Mouse (Mus musculus): Measurements from ENCODE around the gene Plch2.

The Plch2 gene

GRCm38 (mm10) chr4:155020813-155021212, 35.8 kb downstream of the Plch2 start:
- DNase-seq (ENCODE audit: low read depth): no peak

GRCm38 (mm10) chr4:155020141-155020540, 36.4 kb downstream of the Plch2 start:
- DNase-seq (ENCODE audit: low read depth): no peak

GRCm38 (mm10) chr4:155019336-155019847, 37.2 kb downstream of the Plch2 start:
- DNase-seq (ENCODE audit: low read depth): no peak

GRCm38 (mm10) chr4:155018601-155019335, 37.8 kb downstream of the Plch2 start:
- DNase-seq (ENCODE audit: low read depth): peak; percentile 31

- no peak for DNase-seq (ENCODE audit: low read depth)
These were observed 38.5 kb downstream of the Plch2 start for GRCm38 (mm10) chr4:155018066-155018465.

- no peak for DNase-seq (ENCODE audit: low read depth)
These were observed 39.2 kb downstream of the Plch2 start for GRCm38 (mm10) chr4:155017253-155017878.

- no peak for DNase-seq (ENCODE audit: low read depth)
These were observed 39.8 kb downstream of the Plch2 start for GRCm38 (mm10) chr4:155016807-155017206.

GRCm38 (mm10) chr4:155015550-155015949, 41.0 kb downstream of the Plch2 start:
- DNase-seq (ENCODE audit: low read depth): no peak

GRCm38 (mm10) chr4:155014791-155015190, 41.8 kb downstream of the Plch2 start:
- no peak for DNase-seq (ENCODE audit: low read depth)

GRCm38 (mm10) chr4:155014244-155014643, 42.3 kb downstream of the Plch2 start:
- no peak for DNase-seq (ENCODE audit: low read depth)

GRCm38 (mm10) chr4:155012788-155013187, 43.8 kb downstream of the Plch2 start:
- DNase-seq (ENCODE audit: low read depth): peak; percentile 40

GRCm38 (mm10) chr4:155012115-155012514, 44.5 kb downstream of the Plch2 start:
- DNase-seq (ENCODE audit: low read depth): no peak

GRCm38 (mm10) chr4:155011312-155012025, 45.1 kb downstream of the Plch2 start:
- no peak for DNase-seq (ENCODE audit: low read depth)

- DNase-seq (ENCODE audit: low read depth): no peak
These were observed 45.7 kb downstream of the Plch2 start for GRCm38 (mm10) chr4:155010870-155011269.

- DNase-seq (ENCODE audit: low read depth): no peak
These were observed 47.4 kb downstream of the Plch2 start for GRCm38 (mm10) chr4:155009216-155009615.

- DNase-seq (ENCODE audit: low read depth): no peak
These were observed 48.5 kb downstream of the Plch2 start for GRCm38 (mm10) chr4:155008075-155008474.

- no peak for DNase-seq (ENCODE audit: low read depth)
These were observed 48.9 kb downstream of the Plch2 start for GRCm38 (mm10) chr4:155007641-155008040.

- no peak for DNase-seq (ENCODE audit: low read depth)
These were observed 50.3 kb downstream of the Plch2 start for GRCm38 (mm10) chr4:155006296-155006695.

- DNase-seq (ENCODE audit: low read depth): no peak
These were observed 51.3 kb downstream of the Plch2 start for GRCm38 (mm10) chr4:155005278-155005677.

- no peak for DNase-seq (ENCODE audit: low read depth)
These were observed 57.2 kb downstream of the Plch2 start for GRCm38 (mm10) chr4:154999379-154999778.

GRCm38 (mm10) chr4:154996572-154997154, 59.9 kb downstream of the Plch2 start:
- no peak for DNase-seq (ENCODE audit: low read depth)

GRCm38 (mm10) chr4:154994876-154995275, 61.7 kb downstream of the Plch2 start:
- DNase-seq (ENCODE audit: low read depth): no peak
